Mouse (Mus musculus): ENCODE results near the gene Lbx2.
A peak's percentile ranks its signal among the peaks of the same experiment; 100 is the strongest.

Gene Lbx2

GRCm38 (mm10) chr6:83136291-83136880 is 50.2 kb downstream of the Lbx2 start:
- DNase-seq, result no peak

- peak; percentile 87 for DNase-seq
Measured at GRCm38 (mm10) chr6:83136881-83137575, 50.9 kb downstream of the Lbx2 start.

GRCm38 (mm10) chr6:83137576-83137950 is 51.4 kb downstream of the Lbx2 start:
- DNase-seq, result peak; percentile 97
